Mouse (Mus musculus) brain, embryonic 14.5 days (tissue): ENCODE measurements around the gene Hoxd12.

Experiments
- CTCF ChIP-seq: fragments of 200-500 bp; IDR thresholded peaks from 2 replicates; pipeline ENCODE4 v1.5.1; 2012; ENCODE audit warnings: inconsistent platforms, mild to moderate bottlenecking, moderate library complexity, borderline replicate concordance; ENCODE audit not compliant: insufficient read depth, insufficient read length; ENCODE audit errors: extremely low read depth
- POLR2A ChIP-seq: fragments of 200-500 bp; IDR thresholded peaks from 2 replicates; pipeline ENCODE4 v1.6.1; 2012; ENCODE audit warnings: mild to moderate bottlenecking, inconsistent platforms, borderline replicate concordance; ENCODE audit not compliant: poor library complexity, insufficient read depth, insufficient read length, severe bottlenecking; ENCODE audit errors: extremely low read depth

DNA sequence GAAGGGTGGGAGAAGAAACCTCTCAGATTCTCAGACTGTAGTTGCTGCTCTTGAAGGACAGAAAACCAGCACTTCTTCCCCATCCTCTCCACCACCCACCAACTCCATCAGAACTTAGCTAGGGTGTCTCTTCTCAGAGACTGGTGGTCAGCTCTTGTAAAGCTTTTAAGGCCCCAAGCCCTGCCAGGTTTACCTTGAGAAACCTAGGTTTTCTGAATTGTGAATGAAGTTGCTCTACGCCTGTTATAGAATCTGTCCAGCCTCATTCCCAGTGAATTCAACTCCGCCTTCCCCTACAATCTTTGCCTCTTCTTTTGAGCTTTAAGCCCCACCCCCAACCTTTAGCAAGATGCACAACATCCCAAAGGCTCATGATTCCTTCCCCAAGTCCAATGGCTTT is 2.3 kb downstream of the Hoxd12 start:
- TF ChIP-seq POLR2A (no peak), CTCF (no peak)
